Mouse (Mus musculus): ENCODE measurements at regions not wholly inside any gene's neighbourhood (a gene's known extent, or its start where the extent isn't known, plus 50 kb on each side); places are given as distances from the start of the nearest gene placed in this dataset.
"Not testable (repeated sequence)": the region's sequence is repeated elsewhere in the genome, so short reads cannot be mapped to it uniquely, and the experiment has no call there.

GRCm38 (mm10) chr1:18058211-18058971 lies 87.3 kb downstream of the Crisp4 start:
- no peak for DNase-seq (ENCODE audit: low spot score in 2 of 2)

- no peak for DNase-seq (ENCODE audit: low spot score in 2 of 2)
These were observed 88.0 kb downstream of the Crisp4 start for GRCm38 (mm10) chr1:18057646-18058210.

GRCm38 (mm10) chr1:18057003-18057402 lies 88.7 kb downstream of the Crisp4 start:
- not testable (repeated sequence) for DNase-seq (ENCODE audit: low spot score in 2 of 2)

- no peak for DNase-seq (ENCODE audit: low spot score in 2 of 2)
These were observed 115.5 kb downstream of the Crisp4 start for GRCm38 (mm10) chr1:18030226-18030625.

GRCm38 (mm10) chr1:18012941-18013340 lies 132.8 kb downstream of the Crisp4 start:
- DNase-seq (ENCODE audit: low spot score in 2 of 2) = not testable (repeated sequence)

- no peak for DNase-seq (ENCODE audit: low spot score in 2 of 2)
These were observed 165.1 kb downstream of the Crisp4 start for GRCm38 (mm10) chr1:17980604-17981003.

GRCm38 (mm10) chr1:17978086-17978485 lies 167.6 kb downstream of the Crisp4 start:
- DNase-seq (ENCODE audit: low spot score in 2 of 2) = no peak

GRCm38 (mm10) chr1:17956881-17957280 lies 188.8 kb downstream of the Crisp4 start:
- peak in 1 of 2 experiments; percentile 20 for DNase-seq (ENCODE audit: low spot score in 2 of 2)

GRCm38 (mm10) chr1:17932108-17932810 lies 213.4 kb downstream of the Crisp4 start:
- DNase-seq (ENCODE audit: low spot score in 2 of 2) = not testable (repeated sequence)
